In genomic region chr17:55296701-55297100, GRCm38 (mm10) we compare ENCODE assay signal across 21 mouse cellular contexts.
DNase-seq lines count a peak whose midpoint lies in the region; ATAC-seq and TF ChIP-seq lines count a peak whose summit lies in the region.
"Had no signal": no experiment of that assay in that cellular context is flagged by ENCODE, and none has a peak within 500 bp of the region (broad histone marks: within the 10 kb centered on the region; RNA-seq: fewer than 3 reads in every experiment).

No protein-coding gene starts in this region.

- H3K27ac ChIP-seq in left cerebral cortex, adult 2 months, result peak overlapping the region; percentile 59
- H3K27ac ChIP-seq in cortical plate, adult 2 months (ENCODE audit: insufficient read depth, low read length), result 0 out of 2 replicates have a peak overlapping the region, but pooled peaks have one; percentile 23

- no peak for DNase-seq in frontal cortex, postnatal 25 days (ENCODE audit: low spot score in 2 of 2)
- no peak for DNase-seq in left cerebral cortex, adult 2 months (ENCODE audit: extremely low spot score in 1 of 2, low spot score in 2 of 2)
- DNase-seq in left cerebral cortex, adult 11 months (ENCODE audit: low spot score), result no peak
- DNase-seq in brain, adult 2 months (ENCODE audit: low read depth, low spot score), result peak; percentile 68
- no peak for DNase-seq in urinary bladder, postnatal 36 days (ENCODE audit: low spot score in 2 of 2)
- DNase-seq in cerebellum, adult 9-10 months, result no peak
- DNase-seq: adrenal gland, adult 2 months; adrenal gland, adult 8-10 months; adrenal gland, postnatal 10 days; adrenal gland, postnatal 14 days; adrenal gland, postnatal 25 days; adrenal gland, postnatal 36 days; B cell, adult 2 months; cerebellum, adult 11 months; cerebellum, adult 11-12 months; cerebellum, adult 18-20 months had no signal

- no peak overlapping the region for H3K4me3 ChIP-seq in left cerebral cortex, adult 2 months
- H3K4me3 ChIP-seq in cortical plate, adult 2 months (ENCODE audit: insufficient read depth, low read length), result no peak overlapping the region

- TF ChIP-seq CTCF in left cerebral cortex, adult 2 months (IDR thresholded peaks at IDR 0.05), result no peak
- TF ChIP-seq CTCF in cortical plate, adult 2 months (IDR thresholded peaks at IDR 0.05; ENCODE audit: extremely low read depth, insufficient read depth, low read length), result no peak

- no peaks in the 10 kb centered on the region for H3K4me1 ChIP-seq in cortical plate, adult 2 months (ENCODE audit: control insufficient read depth, insufficient read depth, low read length)

- peak; percentile 69 for ATAC-seq in frontal cortex, adult (ENCODE audit: low TSS enrichment)
- ATAC-seq: activated CD4-positive, CD25-positive, alpha-beta regulatory T cell, adult 4 months; CD4-positive, CD25-positive, alpha-beta regulatory T cell, adult 4 months; Patski had no signal

- TF ChIP-seq POLR2A in cortical plate, adult 2 months (IDR thresholded peaks at IDR 0.05; ENCODE audit: extremely low read depth, insufficient read depth, low read length), result no peak

- intact Hi-C loops in left cerebral cortex, adult 2 months (cut with DNase I), result no loop called here
